Mouse (Mus musculus): ENCODE data around the gene Eif4g1.

Gene Eif4g1

GRCm38 (mm10) chr16:20730293-20730711 is 62.2 kb downstream of the Eif4g1 start:
- DNase-seq, result peak; percentile 84

- DNase-seq, result no peak
These were observed 63.6 kb downstream of the Eif4g1 start for GRCm38 (mm10) chr16:20731688-20732087.

- DNase-seq, result no peak
These were observed 64.3 kb downstream of the Eif4g1 start for GRCm38 (mm10) chr16:20732251-20732924.

GRCm38 (mm10) chr16:20732925-20733730 is 65.0 kb downstream of the Eif4g1 start, which contains the start of gene Chrd:
Gene Chrd (plus strand): TSS chr16:20733127.
- peak; percentile 49 for DNase-seq

- DNase-seq, result no peak
These were observed 65.9 kb downstream of the Eif4g1 start, which contains the start of gene Thpo for GRCm38 (mm10) chr16:20733731-20734730. Gene Thpo (minus strand): TSS chr16:20734511.

- DNase-seq, result no peak
These were observed 67.5 kb downstream of the Eif4g1 start for GRCm38 (mm10) chr16:20735651-20736050.

GRCm38 (mm10) chr16:20736168-20736567 is 68.1 kb downstream of the Eif4g1 start:
- DNase-seq, result no peak

GRCm38 (mm10) chr16:20736823-20737222 is 68.7 kb downstream of the Eif4g1 start:
- DNase-seq, result no peak

- DNase-seq, result no peak
These were observed 71.7 kb downstream of the Eif4g1 start for GRCm38 (mm10) chr16:20739845-20740244.

Data from kidney, adult 11 months (tissue).